ENCODE assay signal across 27 mouse cellular contexts in genomic region chr13:35670875-35671274, GRCm38 (mm10). TPM values are rescaled to one million over a fixed set of nuclear protein-coding genes. Genes with fewer than 3 reads are reported as not detected.
DNase-seq lines count a peak whose midpoint lies in the region; ATAC-seq and TF ChIP-seq lines count a peak whose summit lies in the region.
"Had no signal": no experiment of that assay in that cellular context is flagged by ENCODE, and none has a peak within 500 bp of the region (broad histone marks: within the 10 kb centered on the region; RNA-seq: fewer than 3 reads in every experiment).

No protein-coding gene starts in this region.

- H3K9me3 ChIP-seq in forebrain, postnatal 0 days (ENCODE audit: low read length), result no peaks in the 10 kb centered on the region
- no peaks in the 10 kb centered on the region for H3K9me3 ChIP-seq in forebrain, embryonic 10.5 days
- H3K9me3 ChIP-seq in midbrain, embryonic 12.5 days, result no peaks in the 10 kb centered on the region
- H3K9me3 ChIP-seq in midbrain, embryonic 16.5 days (replicated peaks; ENCODE audit: control insufficient read depth, low read length, poor library complexity, severe bottlenecking), result no peaks in the 10 kb centered on the region
- H3K9me3 ChIP-seq in hindbrain, embryonic 12.5 days (replicated peaks), result no peaks in the 10 kb centered on the region
- H3K9me3 ChIP-seq in midbrain, postnatal 0 days (ENCODE audit: low read length), result no peaks in the 10 kb centered on the region
- H3K9me3 ChIP-seq: heart, embryonic 12.5 days; limb, embryonic 12.5 days; neural tube, embryonic 15.5 days had no signal

- ATAC-seq in forebrain, postnatal 0 days, result peak; percentile 67
- peak; percentile 65; the same call in 1 of the 2 replicates for ATAC-seq in midbrain, embryonic 12.5 days (ENCODE audit: low FRiP score, low read depth)
- no peak for ATAC-seq in midbrain, embryonic 16.5 days
- peak; percentile 61; the same call in 1 of the 2 replicates for ATAC-seq in hindbrain, embryonic 12.5 days (ENCODE audit: low FRiP score)
- no peak for ATAC-seq in midbrain, postnatal 0 days (ENCODE audit: low FRiP score)
- ATAC-seq: inflammation-experienced regulatory T-cells, adult 6 months; liver, postnatal 0 days; lung, postnatal 0 days; Patski had no signal

- no peaks in the 10 kb centered on the region for H3K36me3 ChIP-seq in forebrain, postnatal 0 days (ENCODE audit: insufficient read depth)
- no peaks in the 10 kb centered on the region for H3K36me3 ChIP-seq in forebrain, embryonic 10.5 days (replicated peaks)
- H3K36me3 ChIP-seq in midbrain, embryonic 12.5 days, result no peaks in the 10 kb centered on the region
- no peaks in the 10 kb centered on the region for H3K36me3 ChIP-seq in midbrain, embryonic 16.5 days (ENCODE audit: control insufficient read depth, insufficient read depth, low read length)
- H3K36me3 ChIP-seq in hindbrain, embryonic 12.5 days, result no peaks in the 10 kb centered on the region
- no peaks in the 10 kb centered on the region for H3K36me3 ChIP-seq in midbrain, postnatal 0 days (ENCODE audit: insufficient read depth, low read length)
- H3K36me3 ChIP-seq: heart, embryonic 12.5 days; limb, embryonic 12.5 days; neural tube, embryonic 15.5 days had no signal

- DNase-seq in forebrain, postnatal 0 days, result peak; percentile 21
- no peak for DNase-seq in forebrain, embryonic 10.5 days (ENCODE audit: extremely low spot score, low spot score)
- DNase-seq in midbrain, postnatal 0 days (ENCODE audit: low spot score), result peak; percentile 55
- no peak for DNase-seq in kidney, adult 8-10 months
- DNase-seq in kidney, postnatal 36 days, result no peak
- DNase-seq: adrenal gland, adult 2 months; cerebellum, adult 2 months; gastrocnemius, postnatal 10 days; kidney, adult 18-20 months; kidney, postnatal 10 days; liver, postnatal 0 days; right cerebral cortex, adult 18-20 months; thymus, adult 2 months; thymus, postnatal 4 days had no signal

- no peak overlapping the region for H3K4me3 ChIP-seq in forebrain, postnatal 0 days (ENCODE audit: low read depth, low read length)
- H3K4me3 ChIP-seq in forebrain, embryonic 10.5 days, result no peak overlapping the region
- H3K4me3 ChIP-seq in midbrain, embryonic 12.5 days, result no peak overlapping the region
- no peak overlapping the region for H3K4me3 ChIP-seq in midbrain, embryonic 16.5 days (ENCODE audit: low read depth, low read length)
- H3K4me3 ChIP-seq in hindbrain, embryonic 12.5 days, result no peak overlapping the region
- no peak overlapping the region for H3K4me3 ChIP-seq in midbrain, postnatal 0 days (ENCODE audit: low read depth, low read length)
- H3K4me3 ChIP-seq: heart, embryonic 12.5 days; layer of hippocampus, adult 2 months; limb, embryonic 12.5 days; neural tube, embryonic 15.5 days had no signal

- H3K27me3 ChIP-seq in forebrain, postnatal 0 days (ENCODE audit: insufficient read depth, low read length), result no peaks in the 10 kb centered on the region
- no peaks in the 10 kb centered on the region for H3K27me3 ChIP-seq in forebrain, embryonic 10.5 days (ENCODE audit: poor library complexity, severe bottlenecking)
- H3K27me3 ChIP-seq in midbrain, embryonic 12.5 days, result no peaks in the 10 kb centered on the region
- no peaks in the 10 kb centered on the region for H3K27me3 ChIP-seq in midbrain, embryonic 16.5 days (ENCODE audit: control insufficient read depth, insufficient read depth, low read depth, low read length)
- H3K27me3 ChIP-seq in hindbrain, embryonic 12.5 days, result no peaks in the 10 kb centered on the region
- no peaks in the 10 kb centered on the region for H3K27me3 ChIP-seq in midbrain, postnatal 0 days (ENCODE audit: insufficient read depth, low read length)
- H3K27me3 ChIP-seq: heart, embryonic 12.5 days; limb, embryonic 12.5 days; neural tube, embryonic 15.5 days; Patski had no signal

- no peak for TF ChIP-seq CTCF in forebrain, postnatal 0 days (IDR thresholded peaks at IDR 0.05; ENCODE audit: low read depth)
- TF ChIP-seq CTCF in midbrain, postnatal 0 days (IDR thresholded peaks at IDR 0.05), result no peak

- H3K9ac ChIP-seq in forebrain, postnatal 0 days, result no peak overlapping the region
- no peak overlapping the region for H3K9ac ChIP-seq in midbrain, embryonic 12.5 days (replicated peaks)
- no peak overlapping the region for H3K9ac ChIP-seq in midbrain, embryonic 16.5 days (ENCODE audit: low read depth, low read length)
- no peak overlapping the region for H3K9ac ChIP-seq in hindbrain, embryonic 12.5 days
- H3K9ac ChIP-seq in midbrain, postnatal 0 days (replicated peaks; ENCODE audit: low read length, poor library complexity, severe bottlenecking), result no peak overlapping the region
- H3K9ac ChIP-seq: heart, embryonic 12.5 days; limb, embryonic 12.5 days; liver, postnatal 0 days; neural tube, embryonic 15.5 days had no signal

- H3K27ac ChIP-seq in forebrain, postnatal 0 days (ENCODE audit: low read depth, low read length), result no peak overlapping the region
- no peak overlapping the region for H3K27ac ChIP-seq in forebrain, embryonic 10.5 days
- H3K27ac ChIP-seq in midbrain, embryonic 12.5 days (replicated peaks), result no peak overlapping the region
- no peak overlapping the region for H3K27ac ChIP-seq in midbrain, embryonic 16.5 days (ENCODE audit: low read length)
- no peak overlapping the region for H3K27ac ChIP-seq in hindbrain, embryonic 12.5 days
- H3K27ac ChIP-seq in midbrain, postnatal 0 days (ENCODE audit: low read depth, low read length), result no peak overlapping the region
- H3K27ac ChIP-seq: layer of hippocampus, adult 2 months; limb, embryonic 12.5 days; macrophage; neural tube, embryonic 15.5 days; stomach, postnatal 0 days had no signal

- 30% methylated on average over 4 of the region's 4 CpGs for WGBS in forebrain, postnatal 0 days
- WGBS in forebrain, embryonic 10.5 days, result 85% methylated on average over 4 of the region's 4 CpGs
- 38% methylated on average over 4 of the region's 4 CpGs for WGBS in midbrain, embryonic 12.5 days
- WGBS in midbrain, embryonic 16.5 days, result 23% methylated on average over 4 of the region's 4 CpGs
- 36% methylated on average over 4 of the region's 4 CpGs for WGBS in hindbrain, embryonic 12.5 days
- 20% methylated on average over 4 of the region's 4 CpGs for WGBS in midbrain, postnatal 0 days

- H3K4me1 ChIP-seq in forebrain, postnatal 0 days (ENCODE audit: insufficient read depth), result no peaks in the 10 kb centered on the region
- no peaks in the 10 kb centered on the region for H3K4me1 ChIP-seq in forebrain, embryonic 10.5 days
- H3K4me1 ChIP-seq in midbrain, embryonic 12.5 days, result peaks cover 8% of the 10 kb centered on the region
- no peaks in the 10 kb centered on the region for H3K4me1 ChIP-seq in midbrain, embryonic 16.5 days (ENCODE audit: control insufficient read depth, insufficient read depth, low read length)
- H3K4me1 ChIP-seq in hindbrain, embryonic 12.5 days, result peaks cover 4% of the 10 kb centered on the region; the same call in 1 of the 2 replicates
- H3K4me1 ChIP-seq in midbrain, postnatal 0 days (ENCODE audit: insufficient read depth, low read length), result no peaks in the 10 kb centered on the region
- H3K4me1 ChIP-seq: heart, embryonic 12.5 days; neural tube, embryonic 15.5 days had no signal

- no peak overlapping the region for H3K4me2 ChIP-seq in forebrain, postnatal 0 days (ENCODE audit: low read depth)
- H3K4me2 ChIP-seq in midbrain, embryonic 12.5 days (replicated peaks), result no peak overlapping the region
- H3K4me2 ChIP-seq in midbrain, embryonic 16.5 days (ENCODE audit: low read length), result no peak overlapping the region
- H3K4me2 ChIP-seq in hindbrain, embryonic 12.5 days (replicated peaks), result no peak overlapping the region
- H3K4me2 ChIP-seq in midbrain, postnatal 0 days (ENCODE audit: low read depth, low read length, poor library complexity, severe bottlenecking), result no peak overlapping the region
- H3K4me2 ChIP-seq: heart, embryonic 12.5 days; limb, embryonic 12.5 days; liver, embryonic 11.5 days; neural tube, embryonic 15.5 days had no signal

RNA-seq across cellular contexts. Expression of gene Cdyl, which starts 11.2 kb away (rescaled TPM):
- 7.8 and 8.7 TPM in 2 replicates for total RNA-seq in forebrain, postnatal 0 days (2014; rRNA removed)
- polyA plus RNA-seq in forebrain, postnatal 0 days (2015; fragmentation: Nextera tagmentation; extraction: Ambion mirVana), result 2.5 and 4.2 TPM in 2 replicates
- 10.9 and 12.3 TPM in 2 replicates for polyA plus RNA-seq in forebrain, embryonic 10.5 days (2016; fragmentation: Nextera tagmentation; extraction: Ambion mirVana)
- polyA plus RNA-seq in midbrain, embryonic 12.5 days (2016; fragmentation: Nextera tagmentation; extraction: Ambion mirVana), result 12.1 and 12.5 TPM in 2 replicates
- polyA plus RNA-seq in midbrain, embryonic 16.5 days (2015; fragmentation: Nextera tagmentation; extraction: Ambion mirVana), result 3.4 and 3.5 TPM in 2 replicates
- 13.2 and 14.1 TPM in 2 replicates for polyA plus RNA-seq in hindbrain, embryonic 12.5 days (2016; fragmentation: Nextera tagmentation; extraction: Ambion mirVana)
- total RNA-seq in midbrain, postnatal 0 days (2014; rRNA removed), result 6.3 and 8.1 TPM in 2 replicates
- 2.4 and 2.8 TPM in 2 replicates for polyA plus RNA-seq in midbrain, postnatal 0 days (2015; fragmentation: Nextera tagmentation; extraction: Ambion mirVana)

Comparison
In these comparisons a context has a peak if more than half of its experiments do, and no peak if none do; other contexts are left out.
1. ATAC-seq: peak in forebrain, postnatal 0 days (single experiment), midbrain, embryonic 12.5 days (single experiment) and hindbrain, embryonic 12.5 days (single experiment); none in midbrain, embryonic 16.5 days (single experiment) and midbrain, postnatal 0 days (single experiment).
2. DNase-seq: peak in forebrain, postnatal 0 days (single experiment) and midbrain, postnatal 0 days (single experiment); none in forebrain, embryonic 10.5 days (single experiment), kidney, adult 8-10 months (0 of 2) and kidney, postnatal 36 days (0 of 2).